Mouse (Mus musculus) adipocyte (in vitro differentiated cells): ENCODE data around the gene Ctnna2.

Experiments used
- DNase-seq: peaks from one replicate; pipeline ENCODE4 v3.0.0-alpha.2; 2016; ENCODE audit warnings: low spot score

Gene Ctnna2

GRCm38 (mm10) chr6:77979241-77979961 lies at the start of gene Ctnna2:
Ctnna2 (minus strand) TSS chr6:77979699.
- no peak for DNase-seq

DNA sequence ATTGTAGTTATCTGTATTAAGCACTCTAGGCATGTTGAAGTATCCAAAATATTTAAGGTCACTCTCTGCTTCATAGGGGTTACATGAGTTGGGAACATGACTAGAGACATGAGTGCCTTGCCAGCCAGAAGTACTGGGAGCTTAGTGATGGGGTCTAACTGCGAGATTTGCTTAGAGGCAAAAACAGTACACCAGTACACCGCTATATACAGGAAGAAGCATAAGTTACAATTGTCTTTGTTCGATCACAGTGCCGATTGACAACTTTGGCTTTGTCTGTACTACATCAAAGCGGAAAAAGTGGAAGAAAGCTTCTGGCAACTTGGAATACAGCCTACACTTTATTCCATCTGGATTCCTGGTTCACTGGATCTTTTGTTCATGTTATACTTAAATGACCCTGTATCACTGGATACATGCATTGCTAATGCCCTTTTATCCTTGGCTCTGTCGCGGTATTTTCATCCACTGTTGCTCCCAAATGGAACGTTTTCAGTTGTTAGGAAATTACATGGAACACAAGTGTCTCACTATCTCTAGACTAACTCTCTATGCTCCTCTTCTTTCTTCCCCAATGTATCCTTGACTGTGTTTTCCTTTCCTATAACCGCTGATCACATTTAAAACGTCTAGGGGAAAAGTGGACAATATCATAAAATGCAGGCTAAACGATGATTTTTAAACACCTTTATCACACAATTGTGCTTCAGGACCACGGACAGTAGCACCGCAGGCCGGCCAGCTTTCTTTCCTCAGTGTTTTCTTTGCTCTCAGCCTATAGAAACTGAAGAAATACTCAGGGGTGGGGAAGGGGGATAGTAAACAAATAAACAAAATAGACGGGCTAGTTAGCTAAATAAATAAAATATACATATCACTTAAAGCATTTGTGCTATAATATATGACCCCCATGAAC lies 896 bp upstream of the Ctnna2 start:
- no peak for DNase-seq

DNA sequence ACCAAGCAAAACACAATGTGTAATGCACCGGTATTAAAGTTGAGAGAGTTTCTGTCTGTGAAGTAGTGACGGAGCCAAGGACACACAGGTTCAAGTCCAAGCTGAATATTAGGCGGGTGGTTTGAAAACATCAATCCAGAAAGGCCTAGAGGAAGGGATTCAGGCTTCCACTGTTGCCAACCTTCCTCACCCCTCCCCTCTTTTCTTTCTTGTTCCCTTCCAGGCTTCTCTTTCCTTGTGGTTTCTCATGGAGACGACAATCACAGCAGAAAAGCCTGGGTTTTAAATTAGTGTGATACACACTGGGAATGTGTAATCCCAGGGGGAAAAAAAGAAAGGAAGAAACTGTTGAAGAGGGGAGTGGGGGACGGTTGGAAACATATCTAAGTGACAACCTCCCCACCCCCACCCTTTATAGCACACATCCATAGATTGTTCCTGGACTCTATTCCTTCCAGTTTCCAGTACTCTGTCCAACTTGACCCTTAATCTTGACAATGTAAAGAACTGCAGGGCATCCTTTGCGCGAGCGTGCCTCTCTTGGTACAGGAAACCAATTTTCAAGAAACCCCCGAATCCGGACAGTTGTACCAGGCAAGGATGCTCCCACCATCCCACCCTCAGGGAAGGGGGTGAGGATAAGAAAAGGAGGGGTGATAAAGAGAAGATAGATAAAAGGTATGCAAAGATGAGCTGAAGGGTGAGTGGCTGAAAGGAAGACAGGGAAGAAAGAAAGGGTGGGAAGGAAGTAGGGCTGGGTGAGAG lies 841 bp downstream of the Ctnna2 start:
- DNase-seq: no peak

DNA sequence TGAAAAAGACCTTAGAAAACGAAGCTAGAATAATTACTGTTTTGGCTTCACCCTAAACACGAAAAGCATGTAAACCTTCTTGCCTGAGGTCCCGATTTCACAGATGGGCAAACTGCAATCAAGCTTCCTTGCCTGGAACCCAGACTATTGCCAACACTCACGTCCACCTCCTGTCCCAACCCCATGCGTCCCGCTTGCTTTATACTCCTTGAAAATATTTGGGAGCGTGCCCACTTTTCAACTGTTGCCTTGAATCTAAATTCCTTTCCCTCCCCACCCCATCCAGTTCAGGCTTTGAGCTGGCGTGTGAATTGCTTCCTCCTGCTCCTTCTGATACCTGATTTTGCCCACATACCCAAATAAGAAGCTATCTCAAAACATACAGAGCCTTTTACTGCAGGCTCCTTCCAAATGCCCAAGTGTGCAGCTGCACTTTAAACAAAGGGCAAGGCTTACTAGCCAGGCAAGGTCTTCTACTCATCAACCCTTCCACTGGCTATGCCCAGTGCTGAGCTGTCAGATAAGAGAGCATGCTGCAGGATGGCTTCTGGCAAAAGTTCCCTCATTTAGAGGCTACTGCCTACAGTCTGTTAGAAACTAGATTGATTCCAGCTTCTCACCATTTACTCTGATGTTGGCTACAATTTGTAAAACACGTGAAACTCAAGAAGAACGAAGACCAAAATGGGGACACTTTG lies 8.8 kb downstream of the Ctnna2 start:
- no peak for DNase-seq

DNA sequence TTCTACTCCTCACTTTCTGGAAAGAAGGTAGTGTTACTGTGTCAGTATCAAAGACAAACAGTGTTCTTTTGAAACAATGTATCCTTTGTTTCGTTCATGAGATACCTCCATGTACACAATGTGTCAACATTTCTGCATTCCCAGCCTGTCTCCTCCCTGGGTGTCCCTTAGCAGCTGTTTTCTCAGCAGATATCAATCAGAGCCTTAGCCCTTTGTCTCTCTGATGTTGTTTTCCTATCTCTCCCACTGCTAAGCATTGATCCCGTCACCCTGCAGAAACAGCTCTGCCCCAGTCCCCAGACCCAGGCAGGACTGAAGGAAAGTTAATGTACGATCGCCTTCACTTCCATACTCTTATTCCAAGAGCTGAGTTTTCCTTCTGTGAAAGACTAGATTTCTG lies 9.7 kb downstream of the Ctnna2 start:
- DNase-seq: no peak

- DNase-seq: no peak
Measured at GRCm38 (mm10) chr6:77962011-77962410, 17.5 kb downstream of the Ctnna2 start.

- DNase-seq: no peak
Measured at GRCm38 (mm10) chr6:77951276-77951675, 28.2 kb downstream of the Ctnna2 start.

DNA sequence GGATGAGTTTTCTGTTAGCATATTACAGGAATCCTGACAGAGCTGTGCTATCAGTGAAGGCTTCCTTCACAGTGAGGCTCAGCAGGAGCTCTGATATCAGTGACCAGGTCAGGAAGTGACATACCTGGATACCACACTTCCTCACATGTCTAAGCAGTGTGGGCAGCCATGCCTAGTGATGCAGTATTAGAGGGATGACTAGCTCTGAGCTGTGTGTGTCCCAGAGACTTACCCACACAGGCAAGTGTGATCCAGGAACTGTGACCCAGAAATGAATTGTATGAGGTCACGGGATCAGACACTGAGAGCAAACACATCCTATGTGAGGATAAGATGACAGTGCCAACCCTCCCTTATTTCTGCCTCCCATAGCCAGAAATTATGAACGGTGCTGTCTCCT lies 28.8 kb downstream of the Ctnna2 start:
- no peak for DNase-seq

- DNase-seq: no peak
Measured at GRCm38 (mm10) chr6:77929375-77929774, 50.1 kb downstream of the Ctnna2 start.

DNA sequence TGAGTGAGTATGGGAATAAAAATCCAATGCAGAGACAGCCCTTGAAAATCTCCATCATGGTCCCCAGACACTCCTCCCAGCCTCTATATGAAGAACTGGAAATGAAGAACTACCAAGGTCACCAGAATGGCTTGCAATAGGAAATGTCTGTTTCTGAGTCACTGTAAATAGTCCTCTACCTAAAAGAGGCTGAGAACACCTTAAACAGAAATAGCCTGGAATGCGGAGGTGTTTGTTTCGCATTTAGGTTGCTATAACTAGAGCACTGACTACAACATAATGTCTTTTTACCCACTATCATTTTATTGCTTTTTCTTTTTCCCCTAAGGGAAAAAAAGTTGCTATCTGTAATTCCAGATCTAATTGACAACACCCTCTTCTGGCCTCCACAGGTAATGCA lies 106.3 kb downstream of the Ctnna2 start:
- no peak for DNase-seq

- no peak for DNase-seq
Measured at GRCm38 (mm10) chr6:77869313-77869712, 110.2 kb downstream of the Ctnna2 start.

- DNase-seq: no peak
Measured at GRCm38 (mm10) chr6:77868119-77868518, 111.4 kb downstream of the Ctnna2 start.

DNA sequence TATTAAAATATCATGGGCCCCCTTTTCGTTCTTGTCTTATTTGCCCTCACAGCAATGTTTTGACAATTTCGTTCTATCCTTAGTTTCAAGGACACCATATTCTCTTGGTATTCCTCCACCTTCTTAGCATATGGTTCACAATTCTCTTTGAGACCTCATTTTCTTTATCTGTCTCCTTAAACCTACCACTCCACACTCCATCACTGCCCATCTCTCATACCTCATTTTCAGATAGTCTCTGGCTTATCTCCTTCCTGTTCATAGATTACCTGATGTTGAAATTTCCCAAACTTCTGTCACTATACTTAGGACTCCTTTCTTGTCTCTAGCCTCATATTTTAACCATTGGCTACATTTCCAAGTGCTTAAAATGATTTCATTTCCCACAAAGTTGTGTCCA lies 116.1 kb downstream of the Ctnna2 start:
- DNase-seq: no peak

DNA sequence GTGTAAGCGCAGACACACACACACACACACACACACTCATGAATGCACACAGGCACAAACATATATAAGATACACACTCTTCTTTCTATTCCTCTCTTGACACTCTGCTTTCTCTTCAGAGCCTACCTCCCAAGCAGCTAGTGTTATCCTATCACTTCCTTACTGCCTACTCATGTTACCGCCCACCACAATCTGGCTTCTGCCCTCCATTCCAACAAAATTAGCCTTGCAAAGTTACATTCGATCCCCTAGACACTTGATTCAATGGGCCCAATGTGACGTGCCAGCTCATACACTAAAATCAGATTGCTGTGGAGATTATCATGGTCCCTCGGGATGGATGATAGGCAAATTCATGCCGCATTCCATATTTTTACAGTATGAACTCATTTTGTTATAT lies 116.7 kb downstream of the Ctnna2 start:
- DNase-seq: no peak

- DNase-seq: no peak
Measured at GRCm38 (mm10) chr6:77849438-77849837, 130.1 kb downstream of the Ctnna2 start.

GRCm38 (mm10) chr6:77848796-77849195 lies 130.7 kb downstream of the Ctnna2 start:
- no peak for DNase-seq

GRCm38 (mm10) chr6:77847651-77848050 lies 131.8 kb downstream of the Ctnna2 start:
- DNase-seq: no peak

GRCm38 (mm10) chr6:77839076-77839475 lies 140.4 kb downstream of the Ctnna2 start:
- DNase-seq: no peak

- DNase-seq: no peak
Measured at GRCm38 (mm10) chr6:77838653-77839052, 140.8 kb downstream of the Ctnna2 start.

GRCm38 (mm10) chr6:77837543-77837942 lies 142.0 kb downstream of the Ctnna2 start:
- no peak for DNase-seq

DNA sequence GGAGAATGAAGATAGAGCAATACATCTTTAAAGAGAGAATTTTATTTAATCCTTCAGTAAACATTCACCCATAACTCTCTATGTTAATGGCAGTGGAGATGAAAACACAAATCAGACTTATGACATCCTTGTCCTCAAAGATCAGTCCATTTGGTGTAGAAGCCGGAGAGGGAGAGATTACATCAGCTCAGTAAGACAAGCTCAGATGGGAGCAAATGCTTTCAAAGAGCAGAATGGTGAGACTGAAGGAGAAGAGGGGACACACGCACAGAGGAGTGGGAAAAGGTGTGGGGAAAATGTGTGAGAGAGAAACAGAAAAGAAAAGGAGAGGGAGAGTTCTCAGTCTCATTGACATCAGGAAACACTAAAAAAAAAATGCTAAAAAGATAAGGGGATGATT lies 144.8 kb downstream of the Ctnna2 start:
- no peak for DNase-seq

DNA sequence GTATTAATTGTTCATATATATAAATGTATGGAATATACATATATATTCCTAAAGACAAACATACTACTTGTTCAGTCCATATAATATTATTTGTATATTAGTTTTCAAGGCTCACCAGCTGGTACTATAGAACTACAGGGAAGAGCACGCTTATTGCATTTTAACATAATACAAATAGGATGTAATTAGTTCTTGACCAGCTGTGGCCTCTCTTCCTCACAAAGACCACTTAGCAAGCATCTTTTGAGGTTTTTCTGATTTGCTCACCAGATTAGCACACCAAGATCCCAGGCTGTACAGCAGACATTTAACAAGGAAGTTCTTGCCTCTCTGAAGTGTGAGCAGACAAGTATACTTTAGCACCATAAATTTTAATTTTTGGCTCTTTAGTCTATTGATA lies 152.0 kb downstream of the Ctnna2 start:
- DNase-seq: no peak
